Mouse (Mus musculus) naive thymus-derived CD4-positive, alpha-beta T cell, adult 2 months (primary cell): ENCODE results near the gene Ddx10.
"Not testable (repeated sequence)": the region's sequence is repeated elsewhere in the genome, so short reads cannot be mapped to it uniquely, and the experiment has no call there.

Experiments
- DNase-seq: peaks from one replicate; pipeline ENCODE4 v3.0.0-alpha.2; 2011; ENCODE audit warnings: low read depth

Gene Ddx10

DNA sequence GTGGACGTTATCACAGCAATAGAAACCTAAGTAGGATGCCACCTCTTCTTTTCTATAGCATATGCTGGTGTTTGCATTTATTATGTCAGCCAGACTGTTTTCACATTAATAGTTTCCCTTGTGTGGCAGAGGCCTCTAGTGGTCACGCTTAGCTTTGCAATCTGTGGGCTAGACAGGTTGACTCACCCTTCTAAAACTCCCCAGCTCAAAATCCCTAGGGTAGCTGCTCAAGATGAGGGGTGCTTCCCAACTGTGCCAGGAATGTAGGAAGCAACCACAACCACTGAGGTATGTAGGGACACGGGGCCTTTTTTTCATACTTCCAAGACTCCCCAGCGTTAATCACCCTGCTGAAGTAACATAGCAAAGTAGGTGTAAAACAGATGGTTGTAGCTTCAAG is 103.6 kb downstream of the Ddx10 start:
- peak; percentile 37 for DNase-seq

DNA sequence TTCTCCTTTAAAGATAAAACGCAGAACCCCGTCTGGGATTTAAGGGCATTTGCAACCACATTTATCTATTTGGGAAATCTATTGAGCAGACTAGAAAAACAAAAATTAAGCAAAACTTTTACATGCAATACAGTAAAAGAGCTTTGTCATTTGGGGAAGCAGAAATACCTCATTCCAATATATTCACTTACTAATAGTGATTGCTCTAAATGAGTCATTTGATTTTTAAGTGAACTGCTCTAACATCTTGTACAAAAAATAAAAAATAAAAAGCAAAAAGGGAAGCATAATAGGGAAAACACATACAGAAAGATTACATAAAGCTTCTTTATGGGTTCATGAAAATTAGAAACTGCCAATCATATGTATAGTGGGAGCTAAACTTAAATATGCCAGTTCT is 104.3 kb downstream of the Ddx10 start:
- no peak for DNase-seq

DNA sequence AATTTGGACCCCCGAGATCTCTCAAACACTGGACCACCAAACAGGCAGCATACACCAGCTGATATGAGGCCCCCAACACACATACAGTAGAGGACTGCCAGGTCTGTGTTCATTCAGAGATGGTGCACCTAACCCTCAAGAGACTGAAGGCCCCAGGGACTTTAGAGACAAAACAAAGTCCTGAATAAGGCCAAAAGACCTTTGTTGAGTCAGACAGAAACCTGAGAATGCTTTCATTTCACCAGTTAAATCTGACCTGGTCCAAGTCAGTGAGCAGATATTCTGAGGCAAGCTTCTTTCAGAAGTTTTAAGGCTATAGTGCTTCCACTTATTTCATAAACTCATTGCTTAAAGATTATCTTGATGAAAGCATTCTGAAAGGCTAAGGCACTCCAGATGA is 105.4 kb downstream of the Ddx10 start:
- not testable (repeated sequence) for DNase-seq

DNA sequence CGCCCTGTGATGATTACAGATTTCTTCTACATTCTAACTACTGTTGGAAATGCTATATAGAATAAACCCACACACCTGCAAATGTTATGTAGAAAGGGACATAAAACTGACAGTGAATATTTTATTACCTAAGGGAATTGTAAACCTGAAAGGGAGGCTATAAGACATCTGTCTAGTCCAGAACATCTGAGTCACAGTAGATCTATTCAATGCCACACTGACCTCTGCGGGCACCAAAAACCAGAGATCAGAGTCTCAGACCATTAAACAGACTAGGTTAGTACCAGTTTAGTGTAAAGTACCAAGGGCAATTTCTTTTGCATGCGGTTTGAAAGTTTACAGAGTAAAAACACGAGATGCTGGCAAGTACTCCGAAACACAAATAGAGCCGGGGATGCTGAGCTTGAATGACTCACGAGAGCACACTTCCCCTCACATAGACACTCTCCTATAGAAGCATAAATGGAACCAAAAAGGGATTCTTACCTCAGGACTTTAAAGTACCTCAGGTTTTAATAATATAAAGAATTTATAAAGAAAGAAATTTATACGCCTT is 107.2 kb downstream of the Ddx10 start:
- DNase-seq, result no peak

DNA sequence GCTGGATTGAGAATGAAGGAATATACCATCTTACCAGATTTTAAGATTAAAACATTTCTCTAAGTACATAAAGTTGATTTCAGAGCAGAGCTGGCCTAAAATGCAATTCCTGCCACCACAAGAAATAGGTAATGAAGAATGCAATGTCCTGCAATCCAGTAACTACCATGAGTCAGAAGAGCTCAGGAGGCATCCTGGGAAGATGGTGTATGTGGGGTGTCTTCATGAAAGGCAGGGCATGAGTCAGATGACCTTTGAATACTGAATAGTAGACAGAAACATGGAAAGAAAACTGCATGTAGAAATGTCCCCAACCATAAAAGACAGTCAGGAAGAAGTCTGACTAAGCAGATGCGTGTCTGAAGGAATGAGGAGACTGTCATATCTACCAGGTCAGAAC is 115.0 kb downstream of the Ddx10 start:
- no peak for DNase-seq

- no peak for DNase-seq
These were observed 117.4 kb downstream of the Ddx10 start for GRCm38 (mm10) chr9:53130460-53130859.

- DNase-seq, result no peak
These were observed 146.8 kb downstream of the Ddx10 start for GRCm38 (mm10) chr9:53101103-53101502.

DNA sequence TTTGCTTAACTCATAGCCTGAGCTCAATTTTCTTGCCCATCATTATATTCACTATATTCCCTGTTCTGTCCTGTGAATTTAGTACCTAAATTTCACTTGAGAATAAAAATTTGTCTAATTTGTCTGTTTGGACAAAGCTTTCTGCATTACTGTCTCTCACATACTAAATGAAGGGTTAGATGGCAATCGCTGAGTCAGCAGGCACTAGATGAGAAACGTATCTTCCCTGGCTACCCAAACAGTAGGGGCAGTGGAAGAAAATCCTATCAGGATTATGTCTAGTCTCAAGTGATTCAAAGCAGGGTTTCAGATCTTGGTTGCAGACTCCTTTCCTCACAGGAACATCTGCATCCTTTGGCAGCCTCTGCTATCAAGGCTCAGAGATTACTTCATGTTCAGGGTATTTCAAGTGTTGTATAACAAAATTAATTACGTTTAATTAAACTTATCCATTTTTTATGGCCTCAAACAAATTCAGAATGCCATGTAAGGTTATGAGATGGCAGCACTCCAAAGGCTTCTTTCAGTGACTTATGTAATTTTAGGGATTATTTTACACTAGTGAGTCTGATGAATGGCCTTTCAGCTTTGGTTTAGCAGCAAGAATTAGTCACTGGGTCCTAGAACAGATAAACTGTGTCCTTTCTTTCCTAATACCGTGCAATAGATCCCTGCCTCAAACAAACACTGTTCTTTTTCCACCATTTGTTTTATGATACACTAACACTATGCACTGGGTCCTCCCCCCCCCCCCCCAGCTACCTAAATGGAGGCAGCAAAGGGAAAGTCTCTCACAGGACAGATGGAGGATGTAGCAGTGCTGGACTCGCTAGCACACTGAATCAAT is 152.3 kb downstream of the Ddx10 start:
- DNase-seq, result no peak

DNA sequence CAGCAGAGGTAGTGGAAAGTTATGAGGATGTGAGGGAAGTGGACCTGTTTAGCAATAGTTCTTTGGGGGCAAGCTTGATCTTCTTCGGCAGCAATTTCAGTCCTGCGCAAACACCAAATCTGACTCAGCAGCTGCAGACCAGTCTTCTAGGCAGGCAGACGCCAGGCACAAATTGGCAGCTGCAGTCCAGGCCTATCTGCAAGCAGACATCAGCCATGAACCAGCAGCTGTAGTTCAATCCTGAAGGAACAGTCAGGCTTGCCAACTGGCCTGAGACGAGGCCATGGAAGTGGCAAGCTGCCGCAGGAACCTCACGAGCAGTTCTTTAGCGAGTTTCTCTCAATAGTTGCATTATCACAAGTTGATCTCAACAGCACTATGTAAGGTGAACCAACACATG is 153.3 kb downstream of the Ddx10 start:
- no peak for DNase-seq

DNA sequence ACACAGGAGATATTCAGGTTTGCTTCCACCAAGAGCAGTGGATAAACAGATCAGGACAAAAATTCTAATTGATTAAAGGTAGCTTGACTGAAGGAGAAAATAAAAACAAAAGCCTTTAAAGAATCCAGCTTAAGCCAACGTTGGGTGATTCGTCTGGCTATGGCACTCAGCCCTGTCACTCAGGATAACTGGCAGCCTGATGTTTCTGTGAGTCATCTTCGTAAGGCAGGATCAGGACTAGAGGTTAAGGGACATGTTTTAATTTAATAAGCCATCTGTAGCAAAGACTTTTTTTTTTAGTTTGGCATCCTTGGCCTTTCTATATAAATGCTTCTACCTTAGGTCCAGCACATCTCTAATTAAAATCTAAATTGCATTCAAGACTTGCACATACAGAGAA is 170.2 kb downstream of the Ddx10 start:
- DNase-seq, result no peak

DNA sequence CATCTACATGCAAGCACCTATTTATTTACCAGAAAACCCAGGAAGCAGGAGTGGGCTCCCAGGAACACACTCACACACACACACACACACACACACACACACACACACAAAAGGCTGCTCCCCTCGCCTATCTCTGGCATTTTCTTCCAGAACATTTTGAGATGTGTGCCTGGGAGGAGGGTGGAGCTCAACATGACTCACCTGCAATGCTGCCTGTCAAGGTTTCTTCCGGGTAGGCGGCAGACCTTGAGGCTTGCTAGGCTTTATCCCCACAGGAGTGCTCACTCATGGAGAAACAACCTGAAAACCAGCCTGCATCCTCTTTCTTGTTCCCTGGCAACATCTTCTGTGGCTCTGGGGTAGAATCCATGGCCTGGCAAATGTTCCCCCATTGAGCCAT is 171.9 kb downstream of the Ddx10 start:
- DNase-seq, result no peak

GRCm38 (mm10) chr9:53074443-53074842 is 173.4 kb downstream of the Ddx10 start:
- no peak for DNase-seq

- no peak for DNase-seq
These were observed 174.2 kb downstream of the Ddx10 start for GRCm38 (mm10) chr9:53073576-53074112.

- no peak for DNase-seq
These were observed 175.8 kb downstream of the Ddx10 start for GRCm38 (mm10) chr9:53072088-53072487.

- DNase-seq, result no peak
These were observed 176.9 kb downstream of the Ddx10 start for GRCm38 (mm10) chr9:53070875-53071524.

- DNase-seq, result no peak
These were observed 179.7 kb downstream of the Ddx10 start for GRCm38 (mm10) chr9:53068166-53068565.

- no peak for DNase-seq
These were observed 181.4 kb downstream of the Ddx10 start for GRCm38 (mm10) chr9:53066428-53066827.

- no peak for DNase-seq
These were observed 182.8 kb downstream of the Ddx10 start for GRCm38 (mm10) chr9:53065028-53065427.

- DNase-seq, result no peak
These were observed 183.3 kb downstream of the Ddx10 start for GRCm38 (mm10) chr9:53064531-53064930.

- no peak for DNase-seq
These were observed 192.5 kb downstream of the Ddx10 start for GRCm38 (mm10) chr9:53055306-53055705.
